Mouse (Mus musculus): ENCODE measurements at regions not wholly inside any gene's neighbourhood (a gene's known extent, or its start where the extent isn't known, plus 50 kb on each side); places are given as distances from the start of the nearest gene placed in this dataset.

- DNase-seq (ENCODE audit: low read depth), result no peak
Measured at GRCm38 (mm10) chr6:117617168-117617567, 223.8 kb upstream of the Zfp637 start.

GRCm38 (mm10) chr6:117617951-117618350 is 223.0 kb upstream of the Zfp637 start:
- no peak for DNase-seq (ENCODE audit: low read depth)

DNA sequence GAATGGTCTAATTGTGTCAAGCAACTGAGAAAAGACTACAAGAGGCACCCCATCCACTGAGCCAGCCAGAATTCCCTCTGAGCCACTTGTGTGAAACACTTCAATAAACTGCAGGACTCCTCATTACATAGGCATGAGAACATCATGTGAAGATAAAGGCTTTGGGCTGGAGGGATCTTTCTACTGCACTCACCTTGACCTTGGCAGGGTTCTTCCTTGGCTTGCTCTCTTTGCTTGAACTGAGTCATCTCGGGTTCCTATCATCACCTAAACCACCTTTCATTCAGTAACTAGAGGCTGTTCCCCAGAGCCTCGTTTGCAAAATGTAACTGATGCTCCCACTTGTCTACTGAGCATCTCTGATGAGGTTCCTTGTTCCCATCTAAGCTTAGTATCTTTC is 221.4 kb upstream of the Zfp637 start:
- no peak for DNase-seq (ENCODE audit: low read depth)

- no peak for DNase-seq (ENCODE audit: low read depth)
Measured at GRCm38 (mm10) chr6:117622446-117622845, 218.5 kb upstream of the Zfp637 start.

- no peak for DNase-seq (ENCODE audit: low read depth)
Measured at GRCm38 (mm10) chr6:117622946-117623345, 218.0 kb upstream of the Zfp637 start.

GRCm38 (mm10) chr6:117625716-117626115 is 215.3 kb upstream of the Zfp637 start:
- no peak for DNase-seq (ENCODE audit: low read depth)

DNA sequence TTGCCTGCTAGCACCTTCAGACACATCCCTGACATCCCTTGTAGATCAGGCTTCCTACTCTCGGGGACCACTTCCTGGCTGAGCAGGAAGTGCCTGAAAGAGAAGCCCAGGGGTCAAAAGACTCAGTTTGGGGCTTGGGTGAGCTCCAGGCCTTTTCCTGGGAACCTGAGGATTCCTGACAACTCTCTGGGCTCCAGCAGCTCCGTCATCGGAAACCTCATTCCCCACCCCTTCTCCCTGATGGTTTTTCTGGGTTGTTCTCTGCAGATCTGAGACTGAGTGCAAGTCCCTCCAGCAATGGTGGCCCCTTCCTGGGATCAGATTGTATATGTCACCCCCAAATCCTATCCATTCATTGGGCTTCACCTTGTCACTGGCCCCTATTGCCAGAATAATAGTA is 213.5 kb upstream of the Zfp637 start:
- no peak for DNase-seq (ENCODE audit: low read depth)

DNA sequence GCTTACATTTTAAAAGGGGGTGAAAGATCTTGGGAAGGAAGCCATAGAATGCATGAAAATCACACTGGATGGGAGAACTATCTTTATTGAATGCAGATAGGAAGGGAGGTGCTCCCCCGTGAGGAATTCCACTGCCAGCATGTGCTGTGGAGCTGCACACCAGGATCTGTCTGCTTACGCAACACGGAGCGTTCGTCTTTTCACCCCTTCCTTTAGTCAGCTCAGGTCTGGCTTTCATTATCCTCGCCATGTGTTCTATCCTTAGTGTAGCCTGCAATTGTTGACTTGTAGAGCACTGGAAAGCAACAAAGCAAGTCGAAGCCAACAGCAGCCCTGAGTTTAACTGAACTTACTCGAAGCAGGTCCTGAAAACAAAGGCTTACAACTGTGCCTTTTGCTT is 194.4 kb upstream of the Zfp637 start:
- DNase-seq (ENCODE audit: low read depth), result no peak

DNA sequence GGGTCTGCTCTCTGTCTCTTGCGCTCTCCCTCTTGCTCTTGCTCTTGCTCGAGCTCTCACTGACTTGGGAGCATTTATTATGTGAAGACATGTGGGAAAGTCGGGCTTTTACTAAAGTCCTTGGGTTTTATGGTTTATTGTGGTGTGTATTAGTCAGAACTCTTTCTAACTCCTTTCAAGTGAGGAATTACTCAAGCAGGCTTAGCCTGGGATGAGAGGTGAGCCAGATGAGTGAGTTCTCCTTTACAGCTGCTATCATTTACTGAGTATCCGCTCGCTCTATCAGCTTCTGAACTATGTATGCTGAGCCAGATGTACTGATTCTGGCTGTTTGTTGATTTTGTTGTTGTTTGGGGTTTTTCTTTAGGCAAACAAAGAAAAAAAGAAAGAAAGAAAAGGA is 190.4 kb upstream of the Zfp637 start:
- no peak for DNase-seq (ENCODE audit: low read depth)

- no peak for DNase-seq (ENCODE audit: low read depth)
Measured at GRCm38 (mm10) chr6:117651551-117651950, 189.4 kb upstream of the Zfp637 start.

- DNase-seq (ENCODE audit: low read depth), result no peak
Measured at GRCm38 (mm10) chr6:117652012-117652411, 189.0 kb upstream of the Zfp637 start.

GRCm38 (mm10) chr6:117652917-117653316 is 188.1 kb upstream of the Zfp637 start:
- no peak for DNase-seq (ENCODE audit: low read depth)

DNA sequence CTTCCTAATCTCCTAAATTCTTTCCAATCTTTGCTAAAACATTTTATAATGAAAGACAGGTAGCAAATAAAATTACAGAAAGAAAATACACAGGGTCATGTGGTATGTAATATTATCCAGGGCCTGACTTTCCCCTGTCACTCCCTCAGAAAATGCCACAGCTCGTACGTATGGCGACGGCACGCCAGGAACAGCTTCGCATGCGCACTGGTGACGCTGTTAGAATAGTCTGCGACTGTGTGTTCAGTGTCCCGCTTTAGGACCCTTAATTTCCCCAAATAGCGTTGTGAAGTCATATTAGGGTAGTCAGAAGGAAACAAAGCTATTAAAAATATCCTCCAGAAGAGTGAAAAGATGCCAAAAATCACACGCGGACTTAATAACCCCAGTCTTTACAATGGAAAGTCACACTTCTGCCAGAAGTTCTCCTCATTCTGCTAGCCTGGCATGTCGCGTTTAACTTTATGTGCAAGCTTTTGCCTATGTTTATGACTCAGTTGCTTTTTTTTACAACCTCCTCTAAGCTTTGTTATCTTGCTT is 187.0 kb upstream of the Zfp637 start:
- no peak for DNase-seq (ENCODE audit: low read depth)

DNA sequence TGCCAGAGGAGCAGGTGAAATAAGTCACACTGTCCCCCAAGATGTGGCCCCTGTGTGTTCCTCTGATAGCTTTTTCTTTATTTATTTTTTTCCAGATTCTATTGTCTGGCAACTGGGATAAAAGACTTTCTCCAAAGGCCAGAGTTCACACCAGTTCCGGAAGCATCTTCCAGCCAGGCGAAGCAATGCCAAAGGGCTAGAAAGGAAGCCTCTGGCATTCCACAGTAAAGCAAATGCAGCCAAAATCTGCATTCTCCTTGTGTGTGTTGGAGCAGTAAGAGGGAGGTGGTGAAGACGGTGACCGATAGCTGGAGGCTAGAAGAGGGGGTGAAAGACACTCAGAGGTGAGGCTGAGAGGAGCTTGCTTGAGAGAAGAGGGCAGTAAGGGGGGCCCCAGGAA is 185.0 kb upstream of the Zfp637 start:
- DNase-seq (ENCODE audit: low read depth), result no peak

GRCm38 (mm10) chr6:117660576-117660975 is 180.4 kb upstream of the Zfp637 start:
- DNase-seq (ENCODE audit: low read depth), result no peak

GRCm38 (mm10) chr6:117662635-117663034 is 178.3 kb upstream of the Zfp637 start:
- DNase-seq (ENCODE audit: low read depth), result no peak

GRCm38 (mm10) chr6:117670337-117670736 is 170.6 kb upstream of the Zfp637 start:
- DNase-seq (ENCODE audit: low read depth), result no peak

DNA sequence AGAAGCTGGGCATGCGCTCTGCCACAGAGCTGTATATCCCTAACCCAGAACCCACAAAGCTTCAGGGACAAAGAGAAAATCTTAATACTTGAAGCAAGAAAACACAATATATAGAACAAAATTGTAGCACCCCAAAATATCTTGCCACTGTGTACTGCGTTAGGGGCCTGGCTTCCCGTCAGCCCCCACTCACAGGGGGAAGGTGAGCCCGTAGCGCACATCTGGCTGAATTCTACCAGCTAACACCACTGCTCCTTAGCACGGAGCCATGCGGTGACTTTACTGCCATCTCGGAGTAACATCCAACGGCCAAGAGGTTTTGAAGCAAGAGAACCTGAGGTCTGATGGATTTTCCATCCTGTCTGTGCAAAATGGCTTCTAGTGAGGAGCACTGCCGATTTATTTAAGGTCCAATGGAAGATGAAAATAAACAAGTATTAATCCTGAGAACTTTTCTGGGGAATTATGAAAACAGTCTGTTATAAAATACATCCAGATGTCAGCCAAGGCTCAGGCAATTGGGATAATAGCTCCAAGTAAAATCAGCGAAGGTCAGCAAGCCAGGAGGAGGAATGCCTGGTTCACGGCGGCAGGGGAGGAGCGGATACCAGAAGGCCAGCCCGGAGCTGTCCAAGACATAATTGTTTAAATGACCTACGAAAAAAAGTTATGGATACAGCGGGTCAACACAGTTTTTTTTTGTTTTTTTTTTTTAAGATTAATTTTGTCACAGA is 170.0 kb upstream of the Zfp637 start:
- no peak for DNase-seq (ENCODE audit: low read depth)

GRCm38 (mm10) chr6:117675059-117675800 is 165.8 kb upstream of the Zfp637 start:
- peak; percentile 29 for DNase-seq (ENCODE audit: low read depth)

DNA sequence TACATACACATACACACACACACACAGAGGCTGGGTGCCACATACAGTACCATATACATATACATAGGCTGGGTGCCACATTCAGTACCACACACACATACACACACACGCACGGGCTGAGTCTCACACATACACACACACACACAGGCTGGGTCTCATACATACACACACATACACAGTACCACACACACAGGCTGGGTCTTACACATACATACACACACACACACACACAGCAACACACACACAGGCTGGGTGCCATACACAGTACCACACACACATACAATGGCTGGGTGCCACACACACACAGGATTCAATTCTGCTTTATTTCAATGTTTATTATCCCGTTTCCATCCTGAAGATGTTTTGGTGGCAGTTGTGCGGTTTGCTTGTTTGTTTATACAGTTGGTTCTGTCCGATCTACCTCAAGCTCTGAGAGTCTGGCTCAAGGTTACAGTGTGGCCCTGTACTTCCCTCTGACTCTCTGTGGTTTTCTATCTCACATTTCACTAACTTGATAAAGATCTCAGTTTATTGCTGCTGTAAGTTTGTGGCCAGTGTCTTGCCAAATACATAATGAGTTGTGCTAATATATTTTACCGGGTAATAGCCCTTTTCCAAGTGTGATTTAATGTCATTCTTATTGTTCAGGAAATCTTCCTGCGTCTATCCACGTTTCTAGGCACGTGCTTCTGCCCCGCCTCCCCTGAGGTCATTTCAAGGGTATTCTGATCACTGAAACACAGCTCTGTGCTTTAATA is 164.7 kb upstream of the Zfp637 start:
- DNase-seq (ENCODE audit: low read depth), result no peak

DNA sequence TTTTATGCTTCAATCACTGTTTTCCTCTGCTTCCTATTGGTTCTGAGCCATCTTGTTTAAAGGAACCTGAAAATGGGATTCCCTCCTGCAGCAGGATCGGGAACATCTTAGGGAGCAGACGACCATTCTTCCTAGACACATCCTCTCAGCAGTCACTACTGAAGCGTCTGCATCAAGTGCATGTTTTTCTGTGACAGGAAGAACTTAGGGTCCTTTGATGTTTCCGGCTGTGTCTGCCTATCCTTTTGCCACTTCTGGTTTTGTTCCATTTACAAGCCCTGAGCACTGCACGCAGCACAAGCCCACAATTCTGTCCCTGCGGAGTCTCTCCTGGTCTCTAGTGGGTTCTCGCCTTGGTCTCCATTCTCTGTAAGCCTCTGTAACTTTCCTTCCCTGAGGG is 163.9 kb upstream of the Zfp637 start:
- no peak for DNase-seq (ENCODE audit: low read depth)

DNA sequence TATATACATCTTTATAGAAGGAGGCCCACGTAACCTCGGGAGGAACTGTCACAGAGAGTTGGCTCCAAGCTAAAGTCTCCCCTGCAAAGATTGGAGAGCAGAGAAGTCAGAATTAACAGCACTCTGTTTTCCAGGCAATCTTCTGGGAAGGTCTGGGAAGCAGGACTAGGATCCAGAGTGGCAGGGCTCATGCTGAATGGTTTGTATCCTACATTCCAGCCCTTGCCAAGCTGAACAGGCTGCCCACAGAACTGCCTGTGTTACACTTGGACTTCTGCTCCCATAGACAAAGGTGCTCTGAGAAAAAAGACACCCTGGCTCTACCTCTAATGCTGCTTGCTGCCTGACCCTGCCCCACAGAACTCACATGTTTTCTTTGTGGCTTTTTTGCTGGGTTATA is 163.2 kb upstream of the Zfp637 start:
- no peak for DNase-seq (ENCODE audit: low read depth)

- DNase-seq (ENCODE audit: low read depth), result no peak
Measured at GRCm38 (mm10) chr6:117678276-117678675, 162.7 kb upstream of the Zfp637 start.
